Mouse (Mus musculus) liver, embryonic 14.5 days (tissue): ENCODE data around the gene Ppp1r13l.

Source experiments
- CTCF ChIP-seq: IDR thresholded peaks from 2 replicates; pipeline ENCODE4 v1.5.1; 2016; ENCODE audit warnings: antibody characterized with exemption, low read depth, control low read depth
- EP300 ChIP-seq: IDR thresholded peaks from 2 replicates; pipeline ENCODE4 v1.6.1; 2016; ENCODE audit warnings: antibody characterized with exemption, low read depth

DNA sequence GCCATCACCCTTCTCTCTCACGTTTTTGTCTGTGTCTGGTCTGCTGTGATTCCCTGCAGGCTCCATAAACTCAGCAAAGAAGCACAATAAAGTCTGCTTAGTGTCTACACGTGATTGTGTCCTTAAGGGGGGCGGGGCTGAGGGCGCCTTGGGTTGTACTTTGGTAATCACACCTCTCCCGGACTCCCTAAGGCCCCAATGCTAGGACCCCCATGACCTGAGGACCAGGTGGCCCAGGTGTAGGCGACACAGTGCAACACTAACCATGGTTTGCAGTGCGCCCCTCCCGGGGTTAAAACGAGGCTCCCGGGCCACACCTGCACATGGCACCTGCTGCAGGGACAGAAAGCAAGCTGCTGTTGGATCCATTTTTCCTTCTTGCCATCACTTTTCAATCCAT, 18.3 kb upstream of the Ppp1r13l start:
- TF ChIP-seq EP300 (no peak), CTCF (no peak)
